Mouse (Mus musculus) CD8-positive naive resting alpha-beta T cell, adult 2 months (primary cell): ENCODE measurements around the gene Slc6a4.
A peak's percentile ranks its signal among the peaks of the same experiment; 100 is the strongest.

Experiments used
- DNase-seq, 2 experiments: peaks; one replicate each; pipeline ENCODE4 v3.0.0; 2022; ENCODE audit warnings: low read depth in 2 of 2, low spot score in 2 of 2

Slc6a4 gene

GRCm38 (mm10) chr11:76997916-76998704 is at the start of gene Slc6a4:
TSS of gene Slc6a4 (plus strand) at chr11:76998603.
- DNase-seq: no peak

GRCm38 (mm10) chr11:76953536-76953935 is 44.9 kb upstream of the Slc6a4 start:
- no peak for DNase-seq

GRCm38 (mm10) chr11:76965703-76966102 is 32.7 kb upstream of the Slc6a4 start:
- no peak for DNase-seq

GRCm38 (mm10) chr11:76970328-76970727 is 28.1 kb upstream of the Slc6a4 start:
- no peak for DNase-seq

GRCm38 (mm10) chr11:76974680-76975319 is 23.6 kb upstream of the Slc6a4 start:
- no peak for DNase-seq

- no peak for DNase-seq
These were observed 16.7 kb upstream of the Slc6a4 start for GRCm38 (mm10) chr11:76981570-76982141.

GRCm38 (mm10) chr11:76982415-76982814 is 16.0 kb upstream of the Slc6a4 start:
- DNase-seq: no peak

- DNase-seq: no peak
These were observed 14.8 kb upstream of the Slc6a4 start for GRCm38 (mm10) chr11:76983641-76984040.

- no peak for DNase-seq
These were observed 14.2 kb upstream of the Slc6a4 start for GRCm38 (mm10) chr11:76984173-76984572.

GRCm38 (mm10) chr11:76990839-76991238 is 7.6 kb upstream of the Slc6a4 start:
- DNase-seq: no peak

GRCm38 (mm10) chr11:76992886-76993285 is 5.5 kb upstream of the Slc6a4 start:
- DNase-seq: peak; percentile 51 to 73

GRCm38 (mm10) chr11:76995966-76996672 is 2.3 kb upstream of the Slc6a4 start:
- DNase-seq: no peak

- peak; percentile 27 to 33 for DNase-seq
These were observed 1.1 kb upstream of the Slc6a4 start for GRCm38 (mm10) chr11:76997305-76997704.

GRCm38 (mm10) chr11:76998705-76999226 is 363 bp downstream of the Slc6a4 start:
- DNase-seq: no peak

GRCm38 (mm10) chr11:77000741-77001140 is 2.3 kb downstream of the Slc6a4 start:
- no peak for DNase-seq

GRCm38 (mm10) chr11:77002361-77002760 is 4.0 kb downstream of the Slc6a4 start:
- no peak for DNase-seq

GRCm38 (mm10) chr11:77005881-77006280 is 7.5 kb downstream of the Slc6a4 start:
- DNase-seq: no peak

- no peak for DNase-seq
These were observed 8.2 kb downstream of the Slc6a4 start for GRCm38 (mm10) chr11:77006616-77007015.

GRCm38 (mm10) chr11:77009069-77010025 is 10.9 kb downstream of the Slc6a4 start:
- no peak for DNase-seq
